Mouse (Mus musculus): ENCODE results near the gene Tmem200b.

GRCm38 (mm10) chr4:131874169-131874536, 47.4 kb upstream of the Tmem200b start:
- TF ChIP-seq CTCF (IDR thresholded peaks at IDR 0.05 in 2 of 3, conservative IDR thresholded peaks at IDR 0.05 in 1 of 3; ENCODE audit: control insufficient read depth in 1 of 3, insufficient read depth in 1 of 3, low read depth in 2 of 3, low read length in 3 of 3, poor library complexity in 1 of 3, severe bottlenecking in 1 of 3) (no peak), MAX (IDR thresholded peaks at IDR 0.05; ENCODE audit: low read length) (peak; percentile 55), EP300 (IDR thresholded peaks at IDR 0.05; ENCODE audit: low read depth in 1 of 2, low read length in 2 of 2) (no peak), MYC (IDR thresholded peaks at IDR 0.05; ENCODE audit: low read depth, low read length) (no peak), CHD2 (IDR thresholded peaks at IDR 0.05; ENCODE audit: low read length) (no peak), POLR2A (IDR thresholded peaks at IDR 0.05; ENCODE audit: control insufficient read depth in 1 of 2, insufficient read depth in 1 of 2, low read depth in 1 of 2, low read length in 2 of 2, poor library complexity in 1 of 2) (peak in 1 of 2 experiments; percentile 60; a peak in 1 of 4 replicates), POLR2AphosphoS2 (IDR thresholded peaks at IDR 0.05; ENCODE audit: low read length) (no peak), SIN3A (IDR thresholded peaks at IDR 0.05; ENCODE audit: low read length) (peak; percentile 38), USF1 (IDR thresholded peaks at IDR 0.05; ENCODE audit: low read depth, low read length) (no peak), MAZ (IDR thresholded peaks at IDR 0.05; ENCODE audit: low read depth, low read length) (no peak), HCFC1 (IDR thresholded peaks at IDR 0.05; ENCODE audit: low read depth, low read length) (no peak), BHLHE40 (IDR thresholded peaks at IDR 0.05; ENCODE audit: borderline replicate concordance, low read depth, low read length) (no peak), TAL1 (IDR thresholded peaks at IDR 0.05; ENCODE audit: low read length) (peak; percentile 22; the same call in 1 of the 2 replicates), GATA1 (IDR thresholded peaks at IDR 0.05; ENCODE audit: low read depth, low read length) (peak; percentile 29; the same call in 1 of the 2 replicates)

Measured in MEL (cell line).